Mouse (Mus musculus) layer of hippocampus, postnatal 25 days (tissue): ENCODE measurements around the gene Sec14l2. TPM values are rescaled to one million over a fixed set of nuclear protein-coding genes. Genes with fewer than 3 reads are reported as not detected.
"Not testable (repeated sequence)": the region's sequence is repeated elsewhere in the genome, so short reads cannot be mapped to it uniquely, and the experiment has no call there.

Experiments
- DNase-seq, 2 experiments: peaks; one replicate each; pipeline ENCODE4 v3.0.0; 2022; ENCODE audit warnings: mixed read lengths in 2 of 2, low spot score in 1 of 2; ENCODE audit errors: extremely low spot score in 1 of 2
- total RNA-seq, 2 experiments: library from RNA; stranded (reverse); gene quantifications; 2 replicates each; pipeline ENCODE4 v1.2.3; 2021

Gene Sec14l2
- total RNA-seq, 2 experiments from 2014 or later: 57.2 to 59.4 TPM

DNA sequence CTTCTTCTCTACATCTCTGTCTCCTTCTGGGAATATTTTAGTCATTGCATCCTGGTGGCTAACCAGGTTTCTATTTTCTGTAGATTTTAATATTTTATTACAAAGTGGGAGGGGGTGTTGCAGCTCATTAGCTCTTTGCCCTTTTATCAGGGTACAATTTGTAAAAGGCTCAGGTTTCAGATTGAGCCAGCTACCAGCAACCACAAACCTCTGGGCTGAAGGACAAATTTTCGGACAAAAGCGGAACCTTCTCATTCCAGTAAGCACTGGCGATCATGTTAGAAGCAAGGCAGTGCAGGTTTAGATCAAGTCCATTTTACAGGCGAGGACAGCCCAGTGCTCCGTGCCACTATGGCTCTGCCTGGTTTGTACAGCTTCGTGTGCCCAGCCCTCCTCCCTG lies 11.2 kb upstream of the Sec14l2 start:
- no peak for DNase-seq

GRCm38 (mm10) chr11:4133450-4133849 lies 10.2 kb upstream of the Sec14l2 start:
- no peak for DNase-seq

DNA sequence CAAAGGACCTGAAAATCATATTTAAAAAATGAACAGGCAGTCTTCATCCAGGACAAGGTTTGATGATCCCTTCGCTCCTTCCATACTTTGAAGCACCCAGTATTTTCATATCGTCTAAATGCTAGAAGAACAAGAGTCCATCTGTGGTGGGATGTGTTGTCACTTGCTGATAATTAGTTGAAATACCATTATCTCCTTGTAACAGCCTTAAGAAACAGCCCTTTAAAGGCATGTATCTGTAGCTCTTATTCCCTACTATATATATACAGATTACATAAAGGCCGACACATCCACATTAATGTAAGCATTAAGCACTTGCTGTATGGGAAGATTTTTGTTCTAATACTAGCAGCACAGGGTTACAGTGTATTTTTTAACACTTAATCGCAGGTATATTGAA lies 5.2 kb upstream of the Sec14l2 start:
- not testable (repeated sequence) for DNase-seq

DNA sequence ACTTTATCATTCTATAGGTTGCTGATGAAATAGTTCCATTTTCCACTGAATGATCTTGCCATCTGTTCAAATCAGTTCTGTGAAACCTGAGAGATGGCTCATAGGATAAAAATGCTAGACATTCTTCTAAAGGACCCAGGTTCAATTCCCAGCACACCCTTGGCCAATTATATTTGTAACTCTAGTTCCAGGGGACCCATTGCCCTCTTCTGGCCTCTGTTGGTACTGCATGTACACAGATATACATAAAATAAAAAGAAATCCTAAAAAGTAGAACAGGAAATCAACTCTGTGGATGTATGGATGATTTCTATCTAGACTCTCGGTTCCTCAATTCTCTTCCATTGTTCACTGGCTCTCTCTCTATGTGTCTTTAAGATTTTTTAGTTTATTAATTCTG lies 3.8 kb upstream of the Sec14l2 start:
- DNase-seq: no peak

DNA sequence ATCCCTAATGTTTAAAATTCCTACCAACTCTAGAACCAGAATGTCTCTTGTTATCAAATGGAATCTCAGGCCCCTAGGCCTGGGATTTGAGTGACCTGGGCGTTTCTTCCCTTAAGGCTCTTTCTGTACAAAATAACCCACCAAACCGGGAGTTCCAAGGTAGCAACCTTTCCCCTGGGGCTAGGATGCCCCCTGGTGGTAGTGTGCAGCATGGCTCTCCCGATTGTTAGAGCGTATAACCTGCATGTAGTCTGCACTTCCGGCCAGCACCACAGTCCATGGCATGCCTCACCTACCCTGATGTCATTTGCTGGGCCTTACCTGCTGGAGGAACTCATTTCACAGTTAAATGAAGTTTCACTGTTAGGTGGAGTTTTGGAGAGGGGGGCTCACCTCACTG lies 707 bp upstream of the Sec14l2 start:
- peak; percentile 47 to 60 for DNase-seq

DNA sequence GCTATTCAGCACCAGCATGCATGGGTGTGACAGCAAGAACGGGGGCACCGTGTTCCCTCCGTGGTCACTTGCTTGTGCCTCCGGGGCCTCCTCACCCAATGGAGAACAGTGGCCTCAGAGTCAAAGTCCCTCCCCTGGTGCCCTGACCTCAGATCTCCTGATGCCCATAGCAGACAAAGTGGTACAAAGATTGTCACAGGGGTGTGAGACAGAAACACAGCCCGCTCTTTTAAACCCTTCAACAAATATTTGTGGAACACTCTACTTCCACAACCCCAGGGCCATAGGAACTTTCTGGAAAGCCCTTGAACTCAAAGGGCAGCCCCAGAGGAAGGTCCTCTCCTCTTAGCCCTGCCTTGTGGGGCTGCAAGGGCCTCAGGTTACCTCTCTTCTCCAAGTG lies 989 bp downstream of the Sec14l2 start:
- no peak for DNase-seq

DNA sequence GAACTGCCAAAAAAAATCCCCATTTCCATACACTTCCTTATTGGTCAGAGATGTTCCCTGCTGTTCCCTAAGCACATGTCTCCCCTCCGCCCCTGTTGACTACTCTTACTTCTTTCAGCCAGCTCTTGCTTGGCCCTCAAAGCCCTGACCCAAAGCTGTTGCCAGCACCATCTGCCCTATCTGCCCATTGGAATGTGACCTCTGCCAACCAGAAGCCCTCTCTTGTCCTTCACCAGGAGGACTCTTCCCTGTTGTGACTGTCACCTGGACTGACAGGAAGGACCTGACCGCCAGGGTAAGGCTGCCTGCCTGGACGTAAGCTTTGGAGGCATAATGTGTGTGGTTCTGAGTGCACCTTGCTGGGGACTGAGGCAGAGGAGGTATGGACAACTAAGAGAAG lies 1.5 kb downstream of the Sec14l2 start:
- no peak for DNase-seq

DNA sequence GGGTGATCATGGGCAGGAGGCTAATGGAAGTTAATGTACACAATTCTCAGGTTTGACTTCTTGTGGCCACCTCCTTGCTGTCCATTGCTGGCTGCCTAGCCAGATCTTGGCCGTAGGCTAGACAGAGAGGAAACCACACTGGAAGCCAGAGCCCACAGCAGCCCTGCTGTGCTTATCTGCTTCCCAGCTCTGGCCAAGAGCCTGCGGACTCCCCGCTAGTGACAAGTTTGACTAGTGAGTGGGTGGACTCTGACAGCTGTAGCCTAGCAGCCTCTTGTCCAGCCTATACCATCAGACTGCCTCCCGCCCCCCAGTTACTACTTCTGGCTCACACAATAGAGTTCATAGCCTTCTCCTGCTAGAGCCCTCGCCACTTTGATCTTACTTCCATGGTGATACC lies 3.6 kb downstream of the Sec14l2 start:
- DNase-seq: no peak

DNA sequence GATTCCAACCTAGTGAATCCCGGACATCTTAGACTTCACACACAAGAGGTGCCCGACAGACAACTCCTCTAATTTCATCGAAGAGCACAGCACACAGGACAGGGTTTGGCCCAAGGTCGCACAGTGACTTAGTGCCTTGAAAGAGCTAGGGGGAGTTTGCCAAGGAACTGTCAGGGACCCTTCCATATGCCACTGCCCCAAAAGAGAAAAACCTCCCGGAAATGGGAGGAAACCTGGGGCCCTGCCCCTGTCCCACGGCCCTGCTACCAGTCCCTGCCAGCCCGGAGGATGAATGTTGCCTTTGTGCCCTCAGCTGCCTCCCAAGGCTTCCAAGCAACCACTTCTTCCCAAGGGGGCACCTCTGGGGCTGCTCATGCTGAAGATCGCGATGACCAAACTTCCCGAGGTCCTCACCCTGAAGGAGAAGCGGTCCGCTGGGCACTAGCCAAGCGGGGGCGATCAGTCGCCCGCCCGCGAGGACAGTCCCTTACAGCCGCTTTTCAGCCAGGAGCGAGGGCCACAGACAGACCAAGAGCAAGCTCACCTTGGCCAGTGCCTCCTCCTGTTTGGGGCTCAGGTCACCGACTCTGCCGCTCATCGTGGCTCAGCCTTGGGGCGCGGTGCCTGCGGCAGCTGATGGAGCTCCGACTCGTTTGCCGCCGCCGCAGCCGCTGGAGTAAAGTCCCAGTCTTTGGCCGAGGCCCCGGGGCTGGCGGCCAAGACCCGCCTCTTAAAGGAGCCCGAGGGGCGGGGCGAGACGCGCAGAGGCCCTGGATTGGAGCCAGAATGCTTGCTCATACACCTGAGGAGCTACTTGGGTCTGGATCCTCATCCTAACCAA lies 4.9 kb downstream of the Sec14l2 start:
- peak; percentile 66 to 77 for DNase-seq

DNA sequence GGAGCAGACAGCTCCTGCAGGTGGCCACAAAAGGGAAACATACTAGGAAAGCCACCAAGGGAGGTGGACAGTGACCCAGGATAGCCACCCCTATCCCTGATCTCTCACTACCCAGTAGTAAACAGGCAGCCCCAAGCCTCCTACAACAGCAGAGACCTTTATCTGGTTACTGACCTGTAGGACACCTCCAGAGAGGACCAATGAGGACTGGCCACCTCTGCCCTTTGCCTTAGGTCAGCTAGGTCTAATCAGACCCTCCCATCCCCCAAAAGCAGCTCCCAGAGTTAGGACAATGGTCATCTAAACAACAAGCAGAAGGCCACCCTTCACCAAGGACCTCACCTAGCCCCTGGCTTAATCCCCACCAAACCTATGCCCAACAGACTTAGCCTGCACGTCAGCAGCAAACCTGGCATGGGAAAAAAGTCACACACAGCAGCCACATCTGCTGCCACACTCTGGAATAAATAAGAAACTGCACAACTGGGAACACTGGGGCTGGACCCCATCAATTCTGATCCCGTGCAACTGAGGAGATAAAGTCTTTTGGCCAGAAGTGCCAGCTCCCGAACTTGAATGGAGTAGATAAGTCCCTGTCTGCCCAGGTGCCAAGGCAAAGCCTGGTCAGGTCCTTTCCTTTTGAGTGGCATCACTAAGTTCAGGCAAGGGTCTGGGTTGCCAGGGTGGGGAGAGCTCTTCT lies 5.7 kb downstream of the Sec14l2 start:
- peak in 1 of 2 experiments; percentile 19 for DNase-seq

GRCm38 (mm10) chr11:4116458-4117141 lies 6.6 kb downstream of the Sec14l2 start:
- peak; percentile 32 to 40 for DNase-seq

GRCm38 (mm10) chr11:4115407-4115806 lies 7.8 kb downstream of the Sec14l2 start:
- DNase-seq: no peak

DNA sequence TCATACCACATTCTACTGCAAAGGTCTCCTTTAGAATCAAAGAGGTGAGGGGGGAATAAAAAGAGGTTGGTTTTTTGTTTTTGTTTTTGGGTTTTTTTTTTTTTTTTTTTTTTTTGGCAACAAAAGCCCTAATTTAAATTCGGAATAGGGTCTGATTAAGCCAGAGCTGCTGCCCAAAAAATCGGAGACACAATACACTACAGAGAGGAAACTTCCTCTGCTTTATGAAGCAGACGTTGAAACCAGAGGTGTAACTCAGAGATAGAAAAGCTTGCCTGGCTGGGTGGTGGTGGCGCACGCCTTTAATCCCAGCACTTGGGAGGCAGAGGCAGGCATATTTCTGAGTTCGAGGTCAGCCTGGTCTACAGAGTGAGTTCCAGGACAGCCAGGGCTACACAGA lies 8.7 kb downstream of the Sec14l2 start:
- DNase-seq: not testable (repeated sequence)

DNA sequence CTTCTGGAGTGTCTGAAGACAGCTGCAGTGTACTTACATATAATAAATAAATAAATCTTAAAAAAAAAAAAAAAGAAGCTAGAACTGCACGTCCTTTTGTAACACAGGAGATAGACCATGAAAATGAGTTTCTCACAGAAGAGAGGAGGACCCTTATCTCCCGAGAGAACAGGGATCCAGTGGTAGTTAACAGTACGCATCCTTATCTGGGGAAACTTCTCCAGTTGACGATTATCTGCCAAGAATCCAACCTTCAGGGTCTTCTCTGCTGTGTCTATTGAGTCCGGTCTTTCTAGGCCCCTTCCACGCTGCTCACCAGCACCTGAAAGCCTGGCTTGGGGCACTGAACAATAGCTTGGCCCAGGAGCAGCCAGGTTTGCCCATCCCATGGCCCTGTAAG lies 9.2 kb downstream of the Sec14l2 start:
- DNase-seq: no peak

DNA sequence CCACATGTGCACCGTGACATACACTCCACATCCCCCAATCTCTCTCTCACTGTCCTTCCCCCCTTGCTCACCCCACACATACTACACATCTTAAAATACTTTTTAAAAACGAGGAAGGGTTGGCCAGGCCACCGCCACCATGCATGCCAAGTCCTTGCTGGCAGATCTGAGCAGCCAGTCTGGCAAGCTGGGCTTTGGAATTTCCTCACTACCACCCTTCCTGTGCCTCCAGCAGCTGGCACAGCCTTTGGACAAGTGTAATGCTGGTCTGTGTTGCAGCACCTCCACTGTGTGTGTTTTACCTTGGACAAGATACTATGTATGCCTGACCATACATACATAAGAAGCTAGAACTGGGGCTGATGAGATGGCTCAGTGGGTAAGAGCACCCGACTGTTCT lies 9.7 kb downstream of the Sec14l2 start:
- no peak for DNase-seq

DNA sequence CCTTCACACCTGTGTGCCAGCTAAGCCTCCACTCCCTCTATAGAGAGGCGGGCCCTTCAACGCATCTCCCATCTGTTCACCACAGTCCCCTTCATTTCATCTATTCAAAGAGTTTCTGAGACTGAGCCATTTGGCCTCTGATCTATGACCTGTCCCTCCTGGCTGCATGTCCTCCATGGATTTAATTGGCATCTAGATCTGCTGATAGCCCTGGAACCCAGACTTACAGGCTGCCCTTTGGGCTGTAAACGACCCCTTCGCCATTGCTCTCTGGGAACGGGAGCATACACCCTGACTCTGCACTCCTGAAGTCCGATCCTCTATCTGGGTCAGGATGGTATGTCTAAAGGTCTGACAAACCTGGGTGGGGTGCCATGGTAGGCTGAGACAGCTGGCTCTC lies 10.4 kb downstream of the Sec14l2 start:
- DNase-seq: no peak

DNA sequence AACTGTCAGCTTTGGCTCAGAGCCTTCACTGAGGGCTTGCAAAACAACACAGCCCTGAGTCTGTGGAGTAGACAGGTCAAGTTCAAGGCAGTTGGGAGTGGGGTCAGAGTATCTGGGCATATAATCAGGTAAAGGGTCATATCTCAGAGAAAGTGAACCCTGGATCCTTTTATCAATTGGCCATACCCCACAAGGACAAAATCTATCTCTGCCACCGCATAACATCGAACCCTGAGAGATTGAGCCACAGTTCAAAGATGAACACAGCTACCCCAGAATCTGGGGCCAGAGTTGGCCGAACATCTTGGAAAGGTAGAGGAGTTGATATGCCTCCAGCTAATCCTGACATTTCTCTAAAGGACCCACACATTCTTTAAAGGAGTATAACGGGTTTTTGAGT lies 11.2 kb downstream of the Sec14l2 start:
- DNase-seq: no peak

DNA sequence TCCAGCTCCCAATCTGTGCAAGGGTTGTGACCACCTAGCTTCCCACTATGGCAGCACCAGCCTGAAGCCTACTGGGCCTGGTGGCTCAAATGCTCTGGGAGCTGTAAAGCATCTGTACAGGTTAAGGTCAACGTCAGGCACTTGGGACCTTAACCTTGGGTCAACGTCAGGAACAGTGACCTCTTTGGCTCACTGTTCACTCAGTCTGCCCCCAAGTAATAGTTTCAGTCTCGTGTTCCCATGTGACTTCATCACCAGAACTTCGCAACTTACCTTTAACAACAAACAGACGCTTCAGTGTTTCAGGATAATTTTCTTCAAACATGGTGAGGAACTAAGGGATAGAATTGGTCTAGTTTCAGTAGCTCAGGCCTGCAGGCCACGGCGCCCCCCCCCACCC lies 14.5 kb downstream of the Sec14l2 start:
- DNase-seq: no peak

DNA sequence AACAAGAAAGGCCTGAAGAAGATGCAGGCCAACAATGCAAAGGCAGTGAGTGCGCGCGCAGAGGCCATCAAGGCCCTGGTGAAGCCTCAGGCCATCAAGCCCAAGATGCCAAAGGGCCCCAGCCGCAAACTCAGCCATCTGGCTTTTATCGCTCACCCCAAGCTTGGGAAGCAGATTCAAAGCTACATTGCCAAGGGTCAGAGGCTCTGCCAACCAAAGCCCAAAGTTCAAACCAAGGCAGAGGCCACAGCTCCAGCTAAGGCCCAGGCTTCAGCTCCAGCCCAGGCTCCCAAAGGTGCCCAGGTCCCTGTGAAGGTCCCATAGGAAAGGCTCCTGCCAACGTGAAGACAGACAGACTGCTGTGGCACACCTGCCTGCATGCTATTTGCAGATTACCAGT lies 15.3 kb downstream of the Sec14l2 start:
- not testable (repeated sequence) for DNase-seq

GRCm38 (mm10) chr11:4105444-4105843 lies 17.8 kb downstream of the Sec14l2 start:
- DNase-seq: no peak

DNA sequence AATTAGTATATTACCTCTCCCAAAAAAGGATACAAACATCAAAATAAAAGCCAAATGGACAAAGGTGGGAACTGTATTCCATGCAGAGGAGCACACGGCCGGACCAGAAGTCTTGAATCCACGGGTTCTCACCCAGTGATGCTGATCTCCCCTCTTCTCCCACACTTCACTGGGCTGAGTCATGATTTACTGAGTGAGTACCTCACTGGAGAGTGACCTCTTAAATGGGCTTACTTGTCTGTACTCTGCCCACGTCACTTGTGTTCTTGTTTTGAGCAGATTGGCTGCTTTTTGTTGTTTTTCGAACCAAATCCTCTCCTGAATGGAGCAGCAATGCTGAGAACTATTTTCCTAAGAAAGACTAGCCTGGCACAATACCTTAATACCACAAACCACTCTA lies 18.2 kb downstream of the Sec14l2 start:
- DNase-seq: no peak
